Mouse (Mus musculus) lung, postnatal 4 days (tissue): Measurements from ENCODE around the gene Dnph1.

Experiments used
- DNase-seq, 2 experiments: peaks; one replicate each; pipeline ENCODE4 v3.0.0; 2021

Dnph1 gene

GRCm38 (mm10) chr17:46503847-46504638 is 7.5 kb downstream of the Dnph1 start:
- no peak for DNase-seq

- DNase-seq, result no peak
Observed at GRCm38 (mm10) chr17:46505617-46506016, 9.1 kb downstream of the Dnph1 start.

GRCm38 (mm10) chr17:46511059-46511710 is 14.7 kb downstream of the Dnph1 start:
- DNase-seq, result no peak

- no peak for DNase-seq
Observed at GRCm38 (mm10) chr17:46513329-46513728, 16.8 kb downstream of the Dnph1 start.

- no peak for DNase-seq
Observed at GRCm38 (mm10) chr17:46519971-46520370, 23.5 kb downstream of the Dnph1 start.

GRCm38 (mm10) chr17:46520385-46520979 is 24.0 kb downstream of the Dnph1 start:
- DNase-seq, result peak in 1 of 2 experiments; percentile 42

GRCm38 (mm10) chr17:46521174-46521573 is 24.7 kb downstream of the Dnph1 start:
- no peak for DNase-seq

- peak; percentile 27 to 33 for DNase-seq
Observed at GRCm38 (mm10) chr17:46521963-46522668, 25.6 kb downstream of the Dnph1 start.

GRCm38 (mm10) chr17:46525065-46525464 is 28.6 kb downstream of the Dnph1 start:
- no peak for DNase-seq

GRCm38 (mm10) chr17:46525579-46526307 is 29.2 kb downstream of the Dnph1 start:
- DNase-seq, result peak; percentile 81 to 84

- no peak for DNase-seq
Observed at GRCm38 (mm10) chr17:46543661-46544060, 47.1 kb downstream of the Dnph1 start.

- DNase-seq, result peak; percentile 72 to 81
Observed at GRCm38 (mm10) chr17:46545813-46546564, 49.5 kb downstream of the Dnph1 start, which contains the start of gene Cul9. Gene Cul9 (minus strand): TSS chr17:46546388.

- DNase-seq, result no peak
Observed at GRCm38 (mm10) chr17:46546591-46546990, 50.1 kb downstream of the Dnph1 start.

GRCm38 (mm10) chr17:46546995-46547394 is 50.5 kb downstream of the Dnph1 start:
- no peak for DNase-seq

GRCm38 (mm10) chr17:46547923-46548322 is 51.4 kb downstream of the Dnph1 start:
- no peak for DNase-seq

- no peak for DNase-seq
Observed at GRCm38 (mm10) chr17:46548741-46549140, 52.2 kb downstream of the Dnph1 start.

GRCm38 (mm10) chr17:46549193-46549592 is 52.7 kb downstream of the Dnph1 start:
- DNase-seq, result peak; percentile 68 to 69
